Mouse (Mus musculus) right cerebral cortex, postnatal 36 days (tissue): Measurements from ENCODE around the gene Masp1.

Experiments
- DNase-seq, 2 experiments: peaks; one replicate each; pipeline ENCODE4 v3.0.0; 2022; ENCODE audit warnings: low spot score in 2 of 2, mixed read lengths in 1 of 2

The Masp1 gene

GRCm38 (mm10) chr16:23520235-23520871 lies at the start of gene Masp1, which contains the start of gene Rtp4:
Masp1 (minus strand) TSS chr16:23520815.
Rtp4 (plus strand) TSS chr16:23520291.
- DNase-seq, result peak in 1 of 2 experiments; percentile 40

- no peak for DNase-seq
Observed at GRCm38 (mm10) chr16:23568369-23568958, 47.8 kb upstream of the Masp1 start.

GRCm38 (mm10) chr16:23557669-23558068 lies 37.1 kb upstream of the Masp1 start:
- DNase-seq, result no peak

GRCm38 (mm10) chr16:23557195-23557594 lies 36.6 kb upstream of the Masp1 start:
- DNase-seq, result no peak

- DNase-seq, result no peak
Observed at GRCm38 (mm10) chr16:23554673-23555072, 34.1 kb upstream of the Masp1 start.

GRCm38 (mm10) chr16:23550981-23551582 lies 30.5 kb upstream of the Masp1 start:
- DNase-seq, result no peak

- peak; percentile 32 to 38 for DNase-seq
Observed at GRCm38 (mm10) chr16:23550346-23550980, 29.8 kb upstream of the Masp1 start.

- DNase-seq, result no peak
Observed at GRCm38 (mm10) chr16:23547783-23548182, 27.2 kb upstream of the Masp1 start.

- no peak for DNase-seq
Observed at GRCm38 (mm10) chr16:23544361-23544760, 23.7 kb upstream of the Masp1 start.

- no peak for DNase-seq
Observed at GRCm38 (mm10) chr16:23542866-23543265, 22.3 kb upstream of the Masp1 start.

- no peak for DNase-seq
Observed at GRCm38 (mm10) chr16:23541046-23541445, 20.4 kb upstream of the Masp1 start.

GRCm38 (mm10) chr16:23533707-23534106 lies 13.1 kb upstream of the Masp1 start:
- DNase-seq, result no peak

GRCm38 (mm10) chr16:23529186-23529585 lies 8.6 kb upstream of the Masp1 start:
- no peak for DNase-seq

GRCm38 (mm10) chr16:23522081-23522480 lies 1.5 kb upstream of the Masp1 start:
- DNase-seq, result no peak

GRCm38 (mm10) chr16:23521092-23521491 lies 477 bp upstream of the Masp1 start:
- no peak for DNase-seq

GRCm38 (mm10) chr16:23519771-23520170 lies 844 bp downstream of the Masp1 start:
- no peak for DNase-seq

GRCm38 (mm10) chr16:23518567-23519369 lies 1.8 kb downstream of the Masp1 start:
- DNase-seq, result no peak

- DNase-seq, result no peak
Observed at GRCm38 (mm10) chr16:23517754-23518566, 2.7 kb downstream of the Masp1 start.

GRCm38 (mm10) chr16:23517230-23517629 lies 3.4 kb downstream of the Masp1 start:
- no peak for DNase-seq

GRCm38 (mm10) chr16:23516606-23517005 lies 4.0 kb downstream of the Masp1 start:
- no peak for DNase-seq

- no peak for DNase-seq
Observed at GRCm38 (mm10) chr16:23515766-23516165, 4.8 kb downstream of the Masp1 start.
